Mouse (Mus musculus) CD8-positive naive resting alpha-beta T cell, adult 2 months (primary cell): ENCODE measurements around the gene Ttc30a2.
A peak's percentile ranks its signal among the peaks of the same experiment; 100 is the strongest.
"Not testable (repeated sequence)": the region's sequence is repeated elsewhere in the genome, so short reads cannot be mapped to it uniquely, and the experiment has no call there.

ENCODE experiments used
- DNase-seq, 2 experiments: peaks; one replicate each; pipeline ENCODE4 v3.0.0; 2022; ENCODE audit warnings: low read depth in 2 of 2, low spot score in 2 of 2

Ttc30a2 gene

DNA sequence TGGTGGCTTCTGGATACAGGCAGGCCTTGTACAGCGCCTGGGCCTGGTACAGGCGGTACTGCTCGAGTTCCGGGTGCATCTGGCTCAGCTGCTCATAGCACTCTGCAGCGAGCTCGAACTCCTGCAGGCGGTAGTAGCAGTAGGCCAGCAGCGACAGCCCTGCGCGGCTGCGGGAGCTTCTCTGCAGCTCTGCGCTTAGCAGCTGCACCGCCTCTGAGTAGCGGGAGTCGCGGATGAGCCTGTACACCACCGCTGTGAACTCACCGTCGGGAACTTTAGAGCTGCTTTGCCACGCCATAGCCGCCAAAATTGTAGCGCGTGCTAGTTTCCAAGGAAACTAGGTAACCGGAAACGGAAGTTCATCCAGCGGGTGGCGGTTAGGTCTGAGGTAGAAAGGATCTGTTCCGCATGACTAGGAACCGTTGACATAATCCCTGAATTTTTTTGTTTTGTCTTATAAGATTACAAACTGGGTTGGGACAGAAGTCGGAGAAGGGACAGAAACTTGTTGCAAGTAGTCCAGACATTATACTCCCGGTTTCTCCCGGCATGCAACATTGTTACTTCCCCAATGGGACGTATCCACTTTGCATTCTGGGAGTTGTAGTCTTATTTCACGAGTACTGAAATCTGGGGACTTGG is 3.6 kb upstream of the Ttc30a2 start, which contains the start of gene Ttc30a1:
Gene Ttc30a1, minus strand, starts transcription at position 528 of the 642 bp plus-strand sequence.
- peak; percentile 55 to 78 for DNase-seq

DNA sequence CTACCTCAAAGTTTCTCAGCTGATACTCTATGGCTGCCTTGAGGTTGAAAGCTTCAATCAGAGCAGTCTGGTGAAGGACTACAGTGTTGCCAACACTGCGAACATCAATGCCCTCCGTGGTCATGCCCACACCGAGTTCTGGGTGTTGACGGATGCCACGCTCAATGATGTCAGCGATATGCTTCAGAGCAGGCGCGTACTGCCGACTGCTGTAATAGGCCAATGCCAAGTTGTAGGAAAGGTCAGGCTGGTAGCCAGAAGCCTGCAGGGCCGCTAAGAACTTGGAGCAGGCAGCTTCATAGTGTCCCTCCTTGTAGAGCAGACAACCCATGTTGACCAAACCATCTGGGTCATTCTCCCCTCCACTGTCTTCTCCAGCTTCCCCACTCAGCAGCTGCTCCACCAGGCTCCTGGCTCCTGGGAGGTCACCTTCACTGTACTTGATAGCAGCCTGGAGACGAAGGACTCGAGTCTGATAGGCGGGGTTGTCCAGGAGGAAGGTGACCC is 3.0 kb upstream of the Ttc30a2 start:
- not testable (repeated sequence) for DNase-seq

DNA sequence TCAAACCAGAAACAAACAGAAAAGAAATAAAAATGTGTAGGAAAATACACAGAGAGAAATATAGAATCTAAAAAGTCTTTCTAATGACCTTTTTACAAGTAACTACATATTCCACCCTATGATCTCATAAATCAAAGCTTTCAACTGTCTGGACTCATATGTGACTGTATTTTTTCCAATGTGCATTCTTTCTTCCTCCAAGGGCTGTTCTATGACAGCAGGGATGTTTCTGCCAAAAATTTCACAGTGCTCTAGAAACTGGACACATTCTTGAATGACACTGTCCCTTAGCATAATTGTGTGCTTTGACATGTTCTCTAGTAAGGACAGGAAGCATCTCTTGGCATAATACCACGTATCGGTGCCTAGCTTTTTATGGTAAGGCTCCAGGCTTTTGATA is 1.9 kb downstream of the Ttc30a2 start:
- DNase-seq, result not testable (repeated sequence)

DNA sequence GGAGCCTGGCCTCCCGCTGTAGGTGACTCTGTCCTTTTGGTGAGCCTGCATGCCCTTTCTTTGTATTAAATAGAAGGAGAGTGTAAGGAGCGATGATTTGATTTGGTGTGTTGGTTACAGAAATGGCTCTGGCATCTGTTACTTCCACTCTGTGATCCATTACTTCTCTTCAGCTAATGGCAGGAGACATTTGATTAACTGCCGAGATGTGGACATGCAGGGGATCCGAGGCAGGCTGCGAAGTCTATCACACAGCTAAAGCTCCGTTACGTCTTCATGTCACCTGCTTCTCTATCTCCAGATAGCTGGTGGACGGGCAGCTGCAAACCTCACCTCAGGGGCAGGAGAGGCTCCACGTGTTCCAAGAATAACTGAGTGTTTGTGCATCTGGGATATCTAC is 3.8 kb downstream of the Ttc30a2 start:
- no peak for DNase-seq

DNA sequence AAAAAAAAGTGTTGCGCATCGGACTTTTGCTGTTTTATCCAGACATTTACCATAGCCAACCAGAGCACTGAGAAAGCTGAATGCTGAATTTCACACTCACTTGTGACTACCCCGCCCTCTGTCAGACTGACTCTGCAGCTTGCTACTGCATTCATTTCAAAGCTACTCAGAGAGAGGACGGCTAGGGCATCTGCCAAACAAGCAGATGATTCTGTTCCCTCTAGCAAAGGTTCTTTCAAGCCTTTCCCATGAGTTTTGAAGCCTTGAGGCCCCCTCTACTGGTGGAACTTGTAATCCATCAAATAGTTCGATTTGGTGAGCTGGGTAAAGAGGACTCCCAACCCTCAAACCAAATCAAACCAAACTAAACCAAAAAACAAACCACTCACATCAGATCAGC is 13.0 kb downstream of the Ttc30a2 start:
- DNase-seq, result peak; percentile 53 to 65

DNA sequence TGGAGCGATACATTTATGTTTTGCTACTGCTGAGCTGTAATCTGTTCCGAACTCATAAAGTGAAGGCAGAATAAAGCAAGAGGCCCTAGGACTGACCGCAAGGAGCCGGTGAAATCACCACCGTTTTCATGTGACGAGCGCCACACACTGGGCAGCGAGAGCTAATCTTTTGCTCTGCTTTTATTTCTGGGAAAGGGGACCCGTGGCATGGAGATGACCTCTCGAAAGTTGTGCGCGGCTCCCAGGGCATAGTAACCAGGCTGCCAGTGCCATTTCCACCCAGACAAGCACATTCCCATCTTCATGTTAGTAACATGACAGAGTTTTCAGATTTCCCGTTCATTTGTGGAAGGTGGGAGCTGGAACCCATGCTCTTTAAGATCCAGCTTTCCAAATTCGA is 13.5 kb downstream of the Ttc30a2 start:
- no peak for DNase-seq

DNA sequence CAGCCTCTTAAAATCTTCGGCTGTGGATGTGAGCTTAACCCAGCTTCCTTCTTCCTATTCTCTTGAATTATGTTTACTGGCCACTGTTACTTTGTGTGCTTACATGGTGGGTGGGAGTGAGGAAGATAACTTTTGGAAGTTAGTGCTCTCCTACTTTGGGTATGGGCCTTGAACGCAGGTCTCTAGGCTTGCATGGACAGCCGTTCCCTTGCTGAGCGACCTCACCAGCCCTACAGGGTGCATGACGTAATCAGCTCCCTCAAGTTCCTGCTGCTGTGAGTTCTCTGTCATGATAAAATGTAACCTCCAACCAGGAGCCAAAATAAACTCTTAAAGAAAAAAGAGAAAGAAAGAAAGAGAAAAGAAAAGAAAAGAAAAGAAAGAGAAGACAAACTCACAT is 13.9 kb downstream of the Ttc30a2 start:
- no peak for DNase-seq

DNA sequence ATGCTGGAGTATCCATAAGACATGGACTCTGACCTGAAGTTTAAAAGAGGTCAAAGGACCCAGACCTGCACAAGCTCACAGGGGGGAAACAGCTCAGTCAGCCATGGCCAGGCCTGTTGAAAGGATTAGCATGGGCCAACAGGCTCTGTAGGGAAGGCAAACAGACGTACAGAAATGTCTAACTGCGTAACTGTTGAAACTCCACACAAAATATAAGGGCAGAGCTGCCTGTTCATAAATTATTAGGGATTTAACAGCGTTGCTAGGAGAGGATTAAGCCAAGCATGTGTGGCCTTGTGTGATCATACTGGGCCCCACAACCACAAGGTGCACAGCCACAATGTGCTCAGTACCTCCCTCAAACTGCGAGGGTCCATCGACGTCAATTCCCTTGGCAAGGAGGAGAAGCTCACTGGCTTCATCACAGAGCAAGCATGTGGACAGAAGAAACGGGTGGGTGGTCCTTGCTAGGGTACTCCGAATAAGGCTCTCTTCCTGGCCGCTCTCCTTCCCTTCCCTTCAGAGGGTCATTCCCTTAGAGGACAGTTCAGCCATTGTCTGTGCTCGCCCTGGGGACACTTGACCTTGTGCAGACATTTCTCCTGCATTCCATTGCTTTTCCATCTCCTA is 14.6 kb downstream of the Ttc30a2 start:
- DNase-seq, result no peak

DNA sequence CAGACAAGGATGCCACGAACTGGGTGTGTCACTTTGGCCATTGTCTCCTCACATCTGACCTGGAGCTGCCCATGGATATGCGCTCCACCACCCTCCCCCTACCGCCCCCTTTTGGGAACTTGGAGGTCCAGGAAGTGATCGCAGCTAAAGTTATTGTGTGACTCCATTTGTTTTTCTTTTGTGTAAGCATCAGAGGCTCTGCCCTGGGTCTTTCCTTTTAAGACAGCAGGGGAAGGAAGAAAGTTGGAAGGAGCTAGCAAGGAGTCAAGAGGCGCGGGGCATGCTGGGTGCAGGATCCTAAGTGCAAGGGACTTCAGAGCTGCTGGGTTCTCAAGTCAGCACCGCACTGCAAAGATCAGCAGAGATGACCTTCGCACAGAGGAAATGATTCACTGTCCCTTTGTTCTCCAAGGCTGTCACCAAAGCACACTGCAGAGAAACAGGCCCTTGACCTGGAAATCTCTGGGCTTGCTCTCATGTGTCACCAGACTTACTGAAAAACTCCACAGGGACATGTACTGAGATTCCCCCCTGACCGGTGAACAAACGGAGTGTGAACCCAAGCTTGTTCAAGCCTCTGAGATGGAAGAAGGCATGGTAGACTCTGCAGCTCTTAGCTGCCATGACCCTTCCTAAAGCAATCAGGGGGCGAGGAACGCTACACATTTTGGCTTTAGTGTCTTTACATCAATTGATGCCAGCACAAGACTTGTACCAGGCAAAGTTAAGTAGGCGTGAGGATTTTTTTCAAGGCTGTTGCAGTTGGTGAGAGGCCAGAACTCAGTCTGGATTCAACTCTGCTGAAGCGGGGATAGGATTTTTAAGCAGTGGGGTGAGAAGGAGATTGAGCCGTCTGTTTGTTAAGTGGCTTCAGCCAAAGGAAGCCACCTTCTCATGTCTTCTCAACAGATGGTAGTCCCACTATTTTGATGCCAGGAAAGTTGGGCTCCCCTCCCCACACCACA is 17.3 kb downstream of the Ttc30a2 start:
- DNase-seq, result no peak

DNA sequence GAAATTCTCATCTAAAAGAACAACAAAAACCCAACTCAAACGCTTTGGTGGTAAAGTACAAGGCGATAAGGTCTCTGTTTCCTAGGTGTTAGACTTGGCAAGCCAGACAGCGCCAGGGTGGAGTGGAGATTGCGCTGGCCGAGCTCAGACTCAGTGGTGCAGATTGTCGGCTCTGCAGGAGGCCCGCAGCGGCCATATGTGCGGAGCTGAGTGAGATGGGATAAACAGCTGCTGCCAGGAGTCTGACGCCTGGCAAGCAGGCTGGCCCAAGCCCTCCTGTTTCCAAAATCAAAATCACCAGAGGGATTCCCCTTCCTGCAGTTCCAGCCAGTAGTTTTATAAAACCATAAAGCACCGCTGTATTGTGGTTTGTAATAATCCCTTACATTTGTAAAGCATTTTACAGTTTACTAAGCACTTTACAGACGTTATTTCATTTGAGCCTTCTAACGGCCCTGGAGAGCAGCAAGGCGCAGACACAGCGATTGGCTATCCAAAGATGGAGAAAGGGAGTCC is 18.1 kb downstream of the Ttc30a2 start:
- no peak for DNase-seq

DNA sequence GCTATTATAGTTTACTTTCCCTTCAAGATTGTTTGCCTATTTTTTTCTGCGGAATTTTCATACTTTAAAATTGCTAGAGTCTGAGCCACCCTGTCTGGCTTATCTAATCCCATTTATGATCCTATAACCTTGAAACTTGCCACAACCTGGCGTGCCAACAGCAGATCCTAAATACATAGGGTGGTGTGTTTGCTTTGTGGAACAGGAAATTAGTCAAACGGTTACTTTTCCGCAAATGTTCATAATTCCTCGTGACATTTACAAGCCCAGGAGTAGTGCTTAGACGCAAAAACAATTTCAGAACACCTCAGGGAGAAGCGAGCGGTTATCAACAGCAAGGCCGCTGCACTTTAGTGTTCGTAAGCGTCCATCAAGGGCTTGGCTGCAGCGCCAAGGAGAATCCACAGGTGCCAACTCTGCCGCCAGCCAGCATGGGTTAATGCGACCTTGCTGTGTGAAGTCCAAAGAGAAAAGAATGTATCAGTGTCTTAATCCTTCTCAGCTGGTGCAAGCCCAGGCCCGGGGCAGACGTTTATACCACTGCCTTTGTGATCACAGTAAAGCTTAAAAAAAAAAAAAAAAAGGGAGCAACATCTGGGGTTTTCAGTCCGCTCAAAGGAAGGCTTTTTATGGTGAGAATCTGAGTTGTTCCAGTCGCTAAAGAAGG is 18.7 kb downstream of the Ttc30a2 start:
- DNase-seq, result no peak

DNA sequence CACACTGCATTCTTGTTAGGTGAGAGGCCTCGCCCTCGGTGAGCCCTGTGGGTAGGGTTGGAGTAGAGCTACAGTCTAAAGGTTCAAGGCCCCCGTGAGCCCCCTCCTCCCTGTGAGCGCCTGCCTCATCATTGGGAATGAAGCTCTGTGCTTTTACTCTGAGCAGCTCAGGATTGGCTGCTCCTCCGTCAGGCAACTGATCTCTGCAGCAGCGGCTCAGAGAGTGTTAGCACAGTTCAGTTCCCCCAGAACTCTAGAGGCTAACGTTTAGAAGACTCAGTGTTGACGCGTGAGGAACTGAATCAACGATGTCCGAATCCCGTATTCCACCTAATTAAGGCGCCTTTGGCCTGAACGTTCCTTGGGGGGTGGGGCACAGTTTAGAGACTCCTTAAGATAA is 22.3 kb downstream of the Ttc30a2 start:
- DNase-seq, result no peak

DNA sequence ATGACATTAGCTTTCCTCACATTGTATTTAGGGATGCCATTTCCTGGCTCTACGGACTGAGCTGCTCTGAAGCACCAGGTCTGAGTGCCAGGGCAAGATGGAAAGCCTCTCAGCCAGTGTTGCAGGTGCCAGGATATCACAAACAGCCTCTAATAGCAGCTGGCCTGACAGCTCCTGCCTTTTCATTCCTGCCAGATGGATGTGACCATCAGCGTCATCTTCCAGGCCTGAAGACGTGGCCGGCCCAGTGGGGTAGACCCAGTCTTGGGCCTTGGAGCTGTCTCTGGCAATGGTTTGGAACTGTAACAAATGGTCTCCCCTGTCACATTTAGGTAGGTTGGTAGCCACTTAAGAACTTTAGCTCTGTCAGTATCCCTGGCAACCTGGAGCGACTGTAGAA is 24.6 kb downstream of the Ttc30a2 start:
- DNase-seq, result no peak

DNA sequence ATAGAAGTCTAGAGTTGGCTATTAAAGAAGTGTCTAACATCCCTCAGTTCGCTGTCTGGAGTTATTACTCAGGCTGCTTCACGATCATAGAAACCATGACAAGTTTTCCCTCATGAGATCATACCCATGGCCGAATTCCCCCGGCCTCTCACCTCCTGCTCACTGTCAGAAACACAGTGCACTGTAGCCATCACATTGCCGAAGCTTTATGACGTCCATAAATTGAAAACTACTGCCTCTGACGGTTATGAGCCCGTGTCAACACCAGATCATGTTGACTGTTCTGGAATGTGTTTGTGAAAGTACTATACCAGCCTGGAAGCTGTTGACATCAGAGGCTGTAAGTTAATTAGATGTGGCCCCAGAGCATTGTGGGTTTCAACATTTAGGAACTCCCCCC is 27.3 kb downstream of the Ttc30a2 start:
- DNase-seq, result no peak

DNA sequence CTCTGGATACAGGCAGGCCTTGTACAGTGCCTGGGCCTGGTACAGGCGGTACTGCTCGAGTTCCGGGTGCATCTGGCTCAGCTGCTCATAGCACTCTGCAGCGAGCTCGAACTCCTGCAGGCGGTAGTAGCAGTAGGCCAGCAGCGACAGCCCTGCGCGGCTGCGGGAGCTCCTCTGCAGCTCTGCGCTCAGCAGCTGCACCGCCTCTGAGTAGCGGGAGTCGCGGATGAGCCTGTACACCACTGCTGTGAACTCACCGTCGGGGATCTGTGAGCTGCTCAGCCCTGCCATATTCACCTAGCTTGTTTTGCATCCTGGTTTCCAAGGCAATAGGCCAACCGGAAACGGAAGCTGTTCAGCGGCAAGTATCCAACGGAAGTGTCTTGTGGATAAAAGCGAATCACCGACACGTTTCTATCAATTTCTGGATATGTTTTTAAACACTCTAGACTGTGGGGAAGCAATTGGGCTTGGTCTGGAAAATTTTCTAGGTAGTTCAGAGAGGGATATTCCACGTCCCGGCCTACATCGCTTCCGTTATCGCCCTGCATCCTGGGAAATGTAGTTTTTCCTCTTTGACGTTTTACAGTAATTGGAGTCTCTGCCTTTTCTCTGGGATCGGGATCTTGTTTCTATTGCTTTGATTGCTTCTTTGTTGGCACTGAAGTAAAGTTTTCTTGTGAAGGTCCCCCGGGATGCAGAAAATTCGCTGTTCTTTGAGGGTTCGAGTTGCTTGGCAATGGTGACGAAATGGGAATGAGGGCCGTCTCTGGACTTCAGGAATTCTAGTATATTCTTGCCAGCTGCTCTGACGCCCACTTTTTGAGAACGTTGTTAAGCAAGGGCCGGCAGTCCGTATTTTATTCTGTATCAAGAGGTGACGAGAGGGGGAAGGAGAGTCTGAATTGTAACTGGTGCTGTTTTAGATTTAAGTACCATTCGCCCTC is 39.6 kb downstream of the Ttc30a2 start, which contains the start of gene Ttc30b:
Gene Ttc30b, minus strand, starts transcription at position 469 of the 947 bp plus-strand sequence.
- peak; percentile 69 to 76 for DNase-seq

DNA sequence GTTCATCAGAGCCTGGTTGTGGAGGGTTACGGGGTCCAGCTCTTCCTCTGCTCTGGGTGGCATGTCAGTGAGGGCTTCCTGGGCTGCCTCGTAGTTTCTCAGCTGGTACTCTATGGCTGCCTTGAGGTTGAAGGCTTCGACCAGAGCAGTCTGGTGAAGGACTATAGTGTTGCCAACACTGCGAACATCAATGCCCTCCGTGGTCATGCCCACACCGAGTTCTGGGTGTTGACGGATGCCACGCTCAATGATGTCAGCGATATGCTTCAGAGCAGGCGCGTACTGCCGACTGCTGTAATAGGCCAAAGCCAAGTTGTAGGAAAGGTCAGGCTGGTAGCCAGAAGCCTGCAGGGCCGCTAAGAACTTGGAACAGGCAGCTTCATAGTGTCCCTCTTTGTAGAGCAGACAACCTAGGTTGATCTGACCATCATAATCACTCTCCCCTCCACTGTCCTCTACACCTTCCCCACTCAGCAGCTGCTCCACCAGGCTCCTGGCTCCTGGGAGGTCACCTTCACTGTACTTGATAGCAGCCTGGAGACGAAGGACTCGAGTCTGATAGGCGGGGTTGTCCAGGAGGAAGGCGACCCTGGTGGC is 40.4 kb downstream of the Ttc30a2 start:
- not testable (repeated sequence) for DNase-seq

DNA sequence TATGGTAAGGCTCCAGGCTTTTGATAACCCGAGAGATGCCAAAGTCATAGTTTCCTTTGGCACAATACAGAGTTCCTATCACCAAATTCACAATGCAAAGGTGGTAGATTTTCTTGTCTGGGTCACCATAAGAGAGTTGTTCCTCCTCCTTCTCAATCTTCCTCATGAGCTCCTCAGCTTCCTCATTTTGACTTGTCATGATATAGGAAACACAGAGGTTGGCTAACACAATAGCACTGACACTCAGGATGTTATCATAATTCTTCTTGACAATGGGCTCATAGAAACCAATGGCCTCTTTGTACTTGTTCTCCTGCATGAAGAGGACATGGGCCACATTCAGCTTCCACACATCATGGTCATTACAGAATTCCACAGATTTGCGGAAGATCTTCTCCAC is 41.3 kb downstream of the Ttc30a2 start:
- DNase-seq, result not testable (repeated sequence)

DNA sequence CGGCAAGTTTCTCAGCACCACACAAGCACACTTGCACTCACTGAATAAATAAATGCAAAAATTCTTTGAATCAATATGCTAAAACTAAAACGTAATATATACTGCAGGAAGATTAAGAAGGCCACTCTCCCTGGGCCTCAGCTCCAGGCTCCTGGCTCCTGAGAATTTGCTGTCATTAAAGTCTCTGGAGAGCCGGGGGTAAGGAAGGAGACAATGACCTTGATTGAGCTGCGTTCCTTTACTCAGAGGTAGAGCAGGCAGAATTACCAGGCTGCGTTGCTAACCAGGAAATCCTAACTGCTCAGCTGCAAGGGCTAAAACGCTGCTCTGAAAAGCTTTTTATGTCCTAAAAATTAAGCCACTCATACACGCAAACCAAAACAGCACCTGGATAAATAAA is 44.4 kb downstream of the Ttc30a2 start:
- DNase-seq, result no peak

DNA sequence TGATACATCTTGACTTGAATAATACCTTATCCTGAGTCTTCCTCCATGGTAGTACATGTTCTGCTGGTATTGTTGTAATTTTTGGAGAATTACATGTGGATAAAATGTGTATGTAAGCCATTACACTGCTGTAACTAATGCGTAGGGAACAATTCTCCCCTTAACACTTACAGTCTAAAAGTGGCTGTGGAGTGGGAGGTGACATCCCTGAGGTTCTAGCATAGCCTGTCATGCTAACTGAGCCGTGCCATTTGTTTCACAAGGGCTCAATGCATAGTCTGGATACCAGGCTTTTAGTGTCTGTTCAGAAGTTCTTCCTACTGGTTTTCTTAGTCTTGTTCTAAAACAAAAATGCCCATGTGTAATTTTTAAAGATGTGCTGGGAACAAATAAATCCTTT is 47.0 kb downstream of the Ttc30a2 start:
- no peak for DNase-seq
